In genomic region chr7:19791504-19791903, GRCm38 (mm10) we compare ENCODE assay signal across 11 mouse cellular contexts. TPM values are rescaled to one million over a fixed set of nuclear protein-coding genes. Genes with fewer than 3 reads are reported as not detected.
"Had no signal": no experiment of that assay in that cellular context is flagged by ENCODE, and none has a peak within 500 bp of the region (broad histone marks: within the 10 kb centered on the region; RNA-seq: fewer than 3 reads in every experiment).

No protein-coding gene starts in this region.

RNA-seq across cellular contexts. Expression of gene Cblc, which starts 5.1 kb away (rescaled TPM):
- total RNA-seq: left cerebral cortex, postnatal 10 days; left cerebral cortex, postnatal 14 days; left cerebral cortex, postnatal 25 days; left cerebral cortex, postnatal 36 days; megakaryocyte progenitor cell, adult 5-6 weeks; megakaryocyte, adult 5-6 weeks; megakaryocyte-erythroid progenitor cell, adult 5-6 weeks; monocyte, adult 5-6 weeks had no signal
- polyA plus RNA-seq: macrophage; midbrain, embryonic 11.5 days; midbrain, embryonic 14.5 days had no signal

RNA-seq across cellular contexts. Expression of gene Bcam, which starts 20.7 kb away (rescaled TPM):
- total RNA-seq: megakaryocyte progenitor cell, adult 5-6 weeks; megakaryocyte-erythroid progenitor cell, adult 5-6 weeks; monocyte, adult 5-6 weeks had no signal

RNA-seq across cellular contexts. Expression of gene Bcl3, which starts 31.1 kb away (rescaled TPM):
- total RNA-seq: megakaryocyte-erythroid progenitor cell, adult 5-6 weeks had no signal

RNA-seq across cellular contexts. Expression of gene Nectin2, which starts 41.2 kb away (rescaled TPM):
- total RNA-seq: monocyte, adult 5-6 weeks had no signal
